Mouse (Mus musculus) erythroblast, embryonic 14.5 days (primary cell): ENCODE results near the gene Ap1s3.

Experiments used
- GATA1 ChIP-seq: IDR thresholded peaks from 2 replicates; pipeline ENCODE4 v1.6.1; 2012; ENCODE audit warnings: low read length, inconsistent platforms, mixed read lengths
- TAL1 ChIP-seq: IDR thresholded peaks from 3 replicates; pipeline ENCODE4 v1.6.1; 2012; ENCODE audit warnings: low read length, inconsistent platforms, mixed read lengths

- TF ChIP-seq TAL1 (no peak), GATA1 (no peak)
These were observed 25.6 kb upstream of the Ap1s3 start for GRCm38 (mm10) chr1:79697382-79697781.
